Comparison of ENCODE assay signal across 8 mouse cellular contexts in the genomic region with DNA sequence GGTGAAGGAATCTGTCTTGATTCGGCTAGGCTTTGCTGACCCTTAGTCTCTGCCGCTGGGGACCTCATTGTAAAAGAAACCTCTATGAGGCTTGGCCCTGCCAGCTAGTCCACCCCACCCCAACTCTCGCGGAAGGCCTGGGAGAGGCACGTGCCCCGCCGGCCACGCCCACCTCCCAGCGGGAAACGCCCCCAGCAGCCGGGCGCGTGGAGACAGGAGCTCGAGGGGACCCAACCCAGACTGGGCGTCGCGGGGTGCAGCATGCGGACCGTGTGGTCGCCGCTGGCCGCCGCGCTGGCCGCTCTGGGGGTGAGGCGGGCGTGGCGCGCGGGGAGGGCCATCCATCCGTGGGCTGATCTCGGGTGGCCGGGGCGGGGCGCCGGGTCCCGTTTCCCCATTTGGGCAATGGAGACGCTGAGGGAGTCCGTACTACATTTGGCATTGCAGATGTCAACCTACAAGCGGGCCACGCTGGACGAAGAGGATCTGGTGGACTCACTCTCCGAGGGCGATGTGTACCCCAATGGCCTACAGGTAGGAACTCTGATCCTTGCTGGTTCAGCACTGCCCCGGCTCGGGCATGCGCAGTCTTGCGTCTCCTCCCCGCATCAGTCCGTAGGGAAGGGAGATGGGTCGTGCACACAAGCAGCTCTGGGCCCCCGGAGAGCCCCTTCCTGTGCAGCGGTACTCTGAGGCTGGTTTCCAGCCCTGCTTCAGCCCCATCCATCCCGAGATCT. TPM values are rescaled to one million over a fixed set of nuclear protein-coding genes. Genes with fewer than 3 reads are reported as not detected.
DNase-seq lines count a peak whose midpoint lies in the region; ATAC-seq and TF ChIP-seq lines count a peak whose summit lies in the region.

No protein-coding gene starts in this region.

- 15% methylated on average over 54 of the region's 54 CpGs for WGBS in cerebellum, adult 2 months
- 2% methylated on average over 54 of the region's 54 CpGs for WGBS in intestine, embryonic 14.5 days
- 2% methylated on average over 54 of the region's 54 CpGs for WGBS in liver, embryonic 13.5 days (ENCODE audit: insufficient replicate concordance)
- WGBS in stomach, embryonic 16.5 days: 2% methylated on average over 54 of the region's 54 CpGs

- no peaks in the 10 kb centered on the region for H3K27me3 ChIP-seq in cerebellum, adult 2 months (ENCODE audit: control insufficient read depth, insufficient read depth, low read length)
- H3K27me3 ChIP-seq in intestine, embryonic 14.5 days (replicated peaks; ENCODE audit: control insufficient read depth, insufficient read depth, low read length): no peaks in the 10 kb centered on the region
- H3K27me3 ChIP-seq in liver, embryonic 13.5 days: peaks cover 5% of the 10 kb centered on the region; the same call in 1 of the 2 replicates
- H3K27me3 ChIP-seq in stomach, embryonic 16.5 days (ENCODE audit: control insufficient read depth, insufficient read depth, low read length): no peaks in the 10 kb centered on the region

- H3K9me3 ChIP-seq in intestine, embryonic 14.5 days (ENCODE audit: control insufficient read depth, low read length): no peaks in the 10 kb centered on the region
- no peaks in the 10 kb centered on the region for H3K9me3 ChIP-seq in liver, embryonic 13.5 days (replicated peaks)
- H3K9me3 ChIP-seq in stomach, embryonic 16.5 days (replicated peaks; ENCODE audit: control insufficient read depth, low read length): no peaks in the 10 kb centered on the region

- peaks cover 22% of the 10 kb centered on the region for H3K4me1 ChIP-seq in cerebellum, adult 2 months (ENCODE audit: control insufficient read depth, insufficient read depth, low read length)
- H3K4me1 ChIP-seq in intestine, embryonic 14.5 days (replicated peaks; ENCODE audit: control insufficient read depth, insufficient read depth, low read length): peaks cover 36% of the 10 kb centered on the region
- peaks cover 55% of the 10 kb centered on the region for H3K4me1 ChIP-seq in liver, embryonic 13.5 days (replicated peaks)
- H3K4me1 ChIP-seq in stomach, embryonic 16.5 days (ENCODE audit: control insufficient read depth, insufficient read depth, low read length): peaks cover 37% of the 10 kb centered on the region

- no peak for TF ChIP-seq CTCF in cerebellum, adult 2 months (IDR thresholded peaks at IDR 0.05; ENCODE audit: borderline replicate concordance, insufficient read depth, low read depth, low read length)

- no peak for TF ChIP-seq POLR2A in cerebellum, adult 2 months (IDR thresholded peaks at IDR 0.05; ENCODE audit: borderline replicate concordance, insufficient read depth, low read length)

- DNase-seq in cerebellum, adult 2 months: peak in 1 of 2 experiments; percentile 33
- DNase-seq in cerebellum, adult 11 months: no peak
- peak; percentile 82 for DNase-seq in embryo, embryonic 10.5 days (ENCODE audit: low spot score)
- DNase-seq in gastrocnemius, postnatal 4 days (ENCODE audit: low spot score in 2 of 2): peak; percentile 70 to 84
- DNase-seq in intestine, embryonic 14.5 days (ENCODE audit: low spot score): peak; percentile 90
- peak; percentile 73 for DNase-seq in liver, embryonic 13.5 days

- H3K27ac ChIP-seq in cerebellum, adult 2 months (ENCODE audit: insufficient read depth, low read length): no peak overlapping the region
- no peak overlapping the region for H3K27ac ChIP-seq in intestine, embryonic 14.5 days (ENCODE audit: low read depth)
- peak overlapping the region; percentile 13; the same call in 1 of the 2 replicates for H3K27ac ChIP-seq in liver, embryonic 13.5 days
- peak overlapping the region; percentile 50 for H3K27ac ChIP-seq in stomach, embryonic 16.5 days (ENCODE audit: low read length)

- H3K4me3 ChIP-seq in cerebellum, adult 2 months (replicated peaks; ENCODE audit: insufficient read depth, low read depth, low read length): peak overlapping the region; percentile 41
- H3K4me3 ChIP-seq in intestine, embryonic 14.5 days (ENCODE audit: low read depth, low read length): peak overlapping the region; percentile 48
- H3K4me3 ChIP-seq in liver, embryonic 13.5 days (replicated peaks): peak overlapping the region; percentile 59
- peak overlapping the region; percentile 58 for H3K4me3 ChIP-seq in stomach, embryonic 16.5 days (replicated peaks; ENCODE audit: low read length)

- peak; percentile 82 for ATAC-seq in intestine, embryonic 14.5 days (replicated peaks; ENCODE audit: low FRiP score, low TSS enrichment, low read depth)
- ATAC-seq in liver, embryonic 13.5 days (ENCODE audit: low read depth): peak; percentile 88
- ATAC-seq in monocyte, adult 5-6 weeks (replicated peaks; ENCODE audit: insufficient number of reproducible peaks, low FRiP score, low TSS enrichment, poor library complexity, severe bottlenecking): peak; percentile 68
- peak; percentile 87 for ATAC-seq in stomach, embryonic 16.5 days (ENCODE audit: insufficient read depth, low FRiP score)

- peak overlapping the region; percentile 47 for H3K9ac ChIP-seq in intestine, embryonic 14.5 days (ENCODE audit: low read length)
- peak overlapping the region; percentile 61 for H3K9ac ChIP-seq in liver, embryonic 13.5 days
- H3K9ac ChIP-seq in stomach, embryonic 16.5 days (ENCODE audit: low read length): peak overlapping the region; percentile 75

- peak overlapping the region; percentile 97 for H3K4me2 ChIP-seq in intestine, embryonic 14.5 days (ENCODE audit: low read length)
- peak overlapping the region; percentile 86 for H3K4me2 ChIP-seq in liver, embryonic 13.5 days
- H3K4me2 ChIP-seq in stomach, embryonic 16.5 days (ENCODE audit: low read depth, low read length): peak overlapping the region; percentile 97

- no peaks in the 10 kb centered on the region; the same call in 1 of the 2 replicates for H3K36me3 ChIP-seq in intestine, embryonic 14.5 days (ENCODE audit: control insufficient read depth, insufficient read depth, low read length)
- H3K36me3 ChIP-seq in liver, embryonic 13.5 days: no peaks in the 10 kb centered on the region
- no peaks in the 10 kb centered on the region for H3K36me3 ChIP-seq in stomach, embryonic 16.5 days (ENCODE audit: control insufficient read depth, insufficient read depth, low read length)

RNA-seq across cellular contexts. Expression of a gene that starts 51.5 kb away (rescaled TPM):
- polyA plus RNA-seq in cerebellum, adult 2 months (2012; rRNA removed): 48.5 and 72.4 TPM in 2 replicates
- total RNA-seq in gastrocnemius, postnatal 4 days (2021): 10 to 100 TPM; 64.1 to 73.4 TPM
- polyA plus RNA-seq in intestine, embryonic 14.5 days (2014; fragmentation: Nextera tagmentation; extraction: Ambion mirVana): 94.2 and 96.9 TPM in 2 replicates
- polyA plus RNA-seq in liver, embryonic 13.5 days (2015; fragmentation: Nextera tagmentation; extraction: Ambion mirVana): 12.3 and 14.2 TPM in 2 replicates
- total RNA-seq in monocyte, adult 5-6 weeks (2017): 7.1 to 11.7 TPM (median 9.6 TPM) in 3 replicates
- polyA plus RNA-seq in stomach, embryonic 16.5 days (2015; fragmentation: Nextera tagmentation; extraction: Ambion mirVana): 48.6 and 59.9 TPM in 2 replicates

Comparison
In these comparisons a context has a peak if more than half of its experiments do, and no peak if none do; other contexts are left out.
1. H3K27ac ChIP-seq: peak in liver, embryonic 13.5 days (single experiment) and stomach, embryonic 16.5 days (single experiment); none in cerebellum, adult 2 months (single experiment) and intestine, embryonic 14.5 days (single experiment).
2. Peak in every context shown above with its lines, with median percentiles within 50 percentile points of each other: H3K4me3 ChIP-seq, ATAC-seq, H3K4me2 ChIP-seq and H3K9ac ChIP-seq.